In genomic region chr13:99093269-99093668, GRCm38 (mm10) we compare ENCODE assay signal across 8 mouse cellular contexts.
DNase-seq lines count a peak whose midpoint lies in the region; ATAC-seq and TF ChIP-seq lines count a peak whose summit lies in the region.

No protein-coding gene starts in this region.

- no peak overlapping the region for H3K27ac ChIP-seq in heart, embryonic 11.5 days (ENCODE audit: low read depth, low read length)
- H3K27ac ChIP-seq in kidney, embryonic 15.5 days = peak overlapping the region; percentile 71
- no peak overlapping the region for H3K27ac ChIP-seq in liver, adult 2 months (replicated peaks; ENCODE audit: insufficient read depth, low read depth, low read length)

- H3K79me3 ChIP-seq in C2C12 (ENCODE audit: low read depth) = no peaks in the 10 kb centered on the region

- H3K36me3 ChIP-seq in C2C12 (ENCODE audit: control insufficient read depth, insufficient read depth) = no peaks in the 10 kb centered on the region
- no peaks in the 10 kb centered on the region for H3K36me3 ChIP-seq in heart, embryonic 11.5 days (ENCODE audit: control insufficient read depth, insufficient read depth, low read length)
- no peaks in the 10 kb centered on the region for H3K36me3 ChIP-seq in kidney, embryonic 15.5 days
- H3K36me3 ChIP-seq in liver, adult 2 months (ENCODE audit: control insufficient read depth, insufficient read depth, low read length) = no peaks in the 10 kb centered on the region
- no peaks in the 10 kb centered on the region for H3K36me3 ChIP-seq in myocyte (ENCODE audit: control insufficient read depth, insufficient read depth)

- H3K9ac ChIP-seq in heart, embryonic 11.5 days (ENCODE audit: low read depth, low read length) = no peak overlapping the region
- no peak overlapping the region for H3K9ac ChIP-seq in kidney, embryonic 15.5 days
- H3K9ac ChIP-seq in liver, adult 2 months (ENCODE audit: low read depth, low read length) = no peak overlapping the region

- WGBS in heart, embryonic 11.5 days (ENCODE audit: insufficient replicate concordance) = 7% methylated on average over 9 of the region's 9 CpGs
- 11% methylated on average over 9 of the region's 9 CpGs for WGBS in kidney, embryonic 15.5 days
- WGBS in liver, adult 2 months = 5% methylated on average over 9 of the region's 9 CpGs

- peaks cover 12% of the 10 kb centered on the region; the same call in 1 of the 2 replicates for H3K4me1 ChIP-seq in heart, embryonic 11.5 days (ENCODE audit: control insufficient read depth, insufficient read depth, low read length)
- H3K4me1 ChIP-seq in kidney, embryonic 15.5 days = peaks cover 25% of the 10 kb centered on the region
- H3K4me1 ChIP-seq in liver, adult 2 months (ENCODE audit: control insufficient read depth, insufficient read depth, low read length) = no peaks in the 10 kb centered on the region; the same call in 1 of the 2 replicates

- DNase-seq in brain, adult 2 months (ENCODE audit: low read depth, low spot score) = peak; percentile 92
- DNase-seq in liver, adult 2 months (ENCODE audit: extremely low read depth, low read depth, low spot score) = peak; percentile 80
- DNase-seq in spleen, postnatal 4 days (ENCODE audit: low spot score in 2 of 2) = peak; percentile 70 to 86

- ATAC-seq in erythroblast, adult 5-6 weeks (replicated peaks; ENCODE audit: low FRiP score, poor library complexity, severe bottlenecking) = peak; percentile 92
- ATAC-seq in heart, embryonic 11.5 days (replicated peaks; ENCODE audit: insufficient number of reproducible peaks, low FRiP score, low TSS enrichment) = 0 out of 2 replicates have a peak, but pooled peaks have one; percentile 67
- ATAC-seq in kidney, embryonic 15.5 days (replicated peaks; ENCODE audit: low FRiP score) = peak; percentile 80

- H3K9me3 ChIP-seq in heart, embryonic 11.5 days (replicated peaks; ENCODE audit: control insufficient read depth, low read length) = no peaks in the 10 kb centered on the region
- H3K9me3 ChIP-seq in kidney, embryonic 15.5 days (replicated peaks) = no peaks in the 10 kb centered on the region

- no peak overlapping the region for H3ac ChIP-seq in C2C12 (ENCODE audit: control insufficient read depth, insufficient read length, low read depth)
- H3ac ChIP-seq in myocyte (ENCODE audit: control insufficient read depth, insufficient read length) = no peak overlapping the region

- H3K79me2 ChIP-seq in C2C12 (ENCODE audit: control insufficient read depth, insufficient read depth) = no peaks in the 10 kb centered on the region
- H3K79me2 ChIP-seq in liver, adult 2 months (ENCODE audit: control insufficient read depth, insufficient read depth, low read length) = no peaks in the 10 kb centered on the region
- H3K79me2 ChIP-seq in myocyte (ENCODE audit: control insufficient read depth, insufficient read depth) = no peaks in the 10 kb centered on the region

- H3K4me3 ChIP-seq in C2C12 (ENCODE audit: insufficient read depth, poor library complexity, severe bottlenecking) (no peak overlapping the region), myocyte (no peak overlapping the region)
- H3K4me3 ChIP-seq in heart, embryonic 11.5 days (ENCODE audit: low read depth, low read length) = no peak overlapping the region
- no peak overlapping the region for H3K4me3 ChIP-seq in kidney, embryonic 15.5 days (replicated peaks)
- no peak overlapping the region for H3K4me3 ChIP-seq in liver, adult 2 months (ENCODE audit: insufficient read depth, low read depth, low read length)

- TF ChIP-seq POLR2A in liver, adult 2 months (IDR thresholded peaks at IDR 0.05; ENCODE audit: extremely low read depth, insufficient read depth, low read length) = no peak
- no peak for TF ChIP-seq POLR2A in myocyte (IDR thresholded peaks at IDR 0.05; ENCODE audit: insufficient read length, low read depth)

- H3K27me3 ChIP-seq in C2C12 (ENCODE audit: control insufficient read depth, insufficient read depth, insufficient read length) (no peaks in the 10 kb centered on the region), myocyte (ENCODE audit: control insufficient read depth, insufficient read depth, insufficient read length) (no peaks in the 10 kb centered on the region)
- H3K27me3 ChIP-seq in heart, embryonic 11.5 days (ENCODE audit: control insufficient read depth, insufficient read depth, low read length) = no peaks in the 10 kb centered on the region
- no peaks in the 10 kb centered on the region for H3K27me3 ChIP-seq in kidney, embryonic 15.5 days
- H3K27me3 ChIP-seq in liver, adult 2 months (ENCODE audit: control insufficient read depth, insufficient read depth, low read length) = no peaks in the 10 kb centered on the region

- no peak overlapping the region for H3K4me2 ChIP-seq in heart, embryonic 11.5 days
- no peak overlapping the region for H3K4me2 ChIP-seq in kidney, embryonic 15.5 days
- H3K4me2 ChIP-seq in myocyte (ENCODE audit: low read depth) = peak overlapping the region; percentile 22

- peak; percentile 80 for TF ChIP-seq CTCF in C2C12 (IDR thresholded peaks at IDR 0.05; ENCODE audit: control insufficient read depth, insufficient read depth, insufficient read length)
- peak; percentile 95 for TF ChIP-seq CTCF in liver, adult 2 months (IDR thresholded peaks at IDR 0.05; ENCODE audit: low read depth, low read length)

TF ChIP-seq in C2C12, 6 proteins besides CTCF, POLR2A, EP300 and RAD21:
- TF ChIP-seq MYOG (IDR thresholded peaks at IDR 0.05; ENCODE audit: control insufficient read depth, extremely low read depth, insufficient read length) (no peak), FOSL1 (IDR thresholded peaks at IDR 0.05; ENCODE audit: insufficient read depth, low read length, poor library complexity, severe bottlenecking) (no peak), MAX (IDR thresholded peaks at IDR 0.05) (no peak), USF1 (IDR thresholded peaks at IDR 0.05; ENCODE audit: low read depth) (no peak), CEBPB (IDR thresholded peaks at IDR 0.05; ENCODE audit: low read depth) (no peak), MYOD1 (IDR thresholded peaks at IDR 0.05; ENCODE audit: control insufficient read depth, insufficient read length, low read depth) (no peak)

TF ChIP-seq in myocyte, 11 proteins besides CTCF, POLR2A, EP300 and RAD21:
- TF ChIP-seq TCF12 (IDR thresholded peaks at IDR 0.05; ENCODE audit: insufficient read depth, poor library complexity, severe bottlenecking) (no peak), E2F4 (IDR thresholded peaks at IDR 0.05; ENCODE audit: insufficient read depth) (no peak), SRF (IDR thresholded peaks at IDR 0.05; ENCODE audit: control insufficient read depth, insufficient read length, low read depth) (no peak), MAX (IDR thresholded peaks at IDR 0.05; ENCODE audit: low read depth) (no peak), MYOD1 (IDR thresholded peaks at IDR 0.05; ENCODE audit: control insufficient read depth in 1 of 3, insufficient read length in 2 of 3, low read depth in 2 of 3) (no peak), CEBPB (IDR thresholded peaks at IDR 0.05; ENCODE audit: insufficient read depth, poor library complexity, severe bottlenecking) (no peak), USF1 (IDR thresholded peaks at IDR 0.05; ENCODE audit: low read depth) (no peak), REST (IDR thresholded peaks at IDR 0.05; ENCODE audit: insufficient read depth, insufficient read length) (no peak), MYOG (IDR thresholded peaks at IDR 0.05; ENCODE audit: control insufficient read depth in 1 of 3, insufficient read depth in 1 of 3, insufficient read length in 2 of 3, low read depth in 2 of 3) (no peak), TCF3 (IDR thresholded peaks at IDR 0.05; ENCODE audit: insufficient read length, low read depth) (no peak), POLR2AphosphoS2 (IDR thresholded peaks at IDR 0.05; ENCODE audit: insufficient read length, low read depth) (no peak)
